Mouse (Mus musculus) kidney, postnatal 0 days (tissue): ENCODE measurements around the gene Il4ra. TPM values are rescaled to one million over a fixed set of nuclear protein-coding genes. Genes with fewer than 3 reads are reported as not detected.

Source experiments
- ATAC-seq: fragments of 200-750 bp; cut with Nextera tagmentation; replicated peaks from 2 replicates; pipeline ENCODE4 v1.8.0; 2017; ENCODE audit warnings: low read depth, moderate number of reproducible peaks, moderate TSS enrichment, moderate library complexity; ENCODE audit not compliant: low FRiP score
- DNase-seq: peaks from one replicate; pipeline ENCODE4 v3.0.0-alpha.2; 2016; ENCODE audit warnings: low spot score
- H3K27ac ChIP-seq: fragments of 300-500 bp; sonication (generic); 2 replicates; pipeline ENCODE4 v1.5.1; 2014; ENCODE audit warnings: mild to moderate bottlenecking
- H3K27me3 ChIP-seq: fragments of 300-500 bp; sonication (generic); 2 replicates; pipeline ENCODE4 v1.6.1; 2014; ENCODE audit warnings: low read length, mixed read lengths; ENCODE audit not compliant: insufficient read depth
- H3K36me3 ChIP-seq: fragments of 300-500 bp; sonication (generic); 2 replicates; pipeline ENCODE4 v1.6.1; 2014; ENCODE audit warnings: low read length, mixed read lengths; ENCODE audit not compliant: insufficient read depth
- H3K4me1 ChIP-seq: fragments of 300-500 bp; sonication (generic); replicated peaks from 2 replicates; pipeline ENCODE4 v1.6.1; 2014; ENCODE audit warnings: antibody characterized with exemption, low read length, mixed read lengths; ENCODE audit not compliant: insufficient read depth
- H3K4me2 ChIP-seq: fragments of 300-500 bp; sonication (generic); 2 replicates; pipeline ENCODE4 v1.6.1; 2014; ENCODE audit warnings: mild to moderate bottlenecking, low read length, moderate library complexity, mixed read lengths
- H3K4me3 ChIP-seq: fragments of 300-500 bp; sonication (generic); replicated peaks from 2 replicates; pipeline ENCODE4 v1.5.1; 2014; ENCODE audit warnings: low read depth, low read length
- H3K9ac ChIP-seq: fragments of 300-500 bp; sonication (generic); 2 replicates; pipeline ENCODE4 v1.6.1; 2014; ENCODE audit warnings: low read depth, low read length
- H3K9me3 ChIP-seq: fragments of 300-500 bp; sonication (generic); replicated peaks from 2 replicates; pipeline ENCODE4 v1.6.1; 2016; ENCODE audit warnings: low read length, inconsistent platforms, mixed read lengths
- CTCF ChIP-seq: IDR thresholded peaks from 2 replicates; pipeline ENCODE4 v1.5.1; 2016; ENCODE audit warnings: antibody characterized with exemption, low read depth, mild to moderate bottlenecking, moderate library complexity
- WGBS: fragments of 180-500 bp; shearing (Covaris S2); extraction: QIAGEN DNeasy Blood & Tissue Kit; methylation state at CpG from one replicate; pipeline ENCODE4 v1.1.7; 2014; 5-methylcytosine and 5-hydroxymethylcytosine counted together
- polyA plus RNA-seq: library from polyadenylated mRNA; unstranded; fragments of >200 nt; fragmentation: Nextera tagmentation; extraction: Ambion mirVana; gene quantifications from 2 replicates; pipeline ENCODE4 v1.2.1, GENCODE M21; 2015

Il4ra gene
- polyA plus RNA-seq, 1 experiment from 2014 or later, result 10.0 TPM

DNA sequence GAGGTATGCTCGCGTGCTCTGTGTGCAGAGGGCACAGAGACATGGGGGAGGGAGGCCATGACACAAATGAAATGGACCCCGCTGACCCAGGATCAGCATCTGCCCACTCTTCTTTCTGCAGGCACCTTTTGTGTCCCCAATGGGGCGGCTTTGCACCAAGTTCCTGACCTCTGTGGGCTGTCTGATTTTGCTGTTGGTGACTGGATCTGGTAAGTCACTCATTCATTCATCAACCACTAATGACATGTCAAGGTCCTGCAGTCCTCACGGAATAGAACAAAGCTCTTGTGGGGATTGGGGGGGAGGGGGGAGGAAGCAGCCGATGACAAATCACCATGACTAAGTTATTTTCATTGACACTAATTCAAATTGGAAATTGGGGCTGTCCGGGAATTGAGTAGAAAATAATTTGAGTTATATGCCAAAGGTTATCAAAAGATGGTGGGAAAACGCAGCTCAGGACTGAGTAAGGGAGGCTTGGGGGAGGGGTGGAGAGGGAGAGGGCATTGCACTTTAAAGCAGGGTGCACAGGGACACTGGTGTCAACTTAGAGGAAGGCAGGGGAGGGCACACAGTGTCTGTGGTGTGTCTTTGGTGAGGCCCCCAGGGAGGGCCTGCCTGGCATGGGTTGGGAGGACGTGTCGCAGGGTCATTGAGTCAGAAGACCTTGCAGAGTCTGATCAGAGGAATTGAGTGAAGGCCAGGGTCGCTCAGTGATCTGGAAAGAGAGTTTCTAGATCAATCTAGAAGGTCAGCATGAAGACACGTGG lies 13.8 kb downstream of the Il4ra start:
- H3K36me3 ChIP-seq, result peaks cover 34% of the 10 kb centered on the region
- H3K4me1 ChIP-seq, result no peaks in the 10 kb centered on the region
- no peak overlapping the region for H3K4me3 ChIP-seq
- H3K4me2 ChIP-seq, result no peak overlapping the region
- DNase-seq (no peak), ATAC-seq (no peak)
- no peaks in the 10 kb centered on the region for H3K27me3 ChIP-seq
- no peak for TF ChIP-seq CTCF
- H3K9ac ChIP-seq, result no peak overlapping the region
- H3K9me3 ChIP-seq, result no peaks in the 10 kb centered on the region
- no peak overlapping the region for H3K27ac ChIP-seq
- 61% methylated on average over 12 of the region's 12 CpGs for WGBS

DNA sequence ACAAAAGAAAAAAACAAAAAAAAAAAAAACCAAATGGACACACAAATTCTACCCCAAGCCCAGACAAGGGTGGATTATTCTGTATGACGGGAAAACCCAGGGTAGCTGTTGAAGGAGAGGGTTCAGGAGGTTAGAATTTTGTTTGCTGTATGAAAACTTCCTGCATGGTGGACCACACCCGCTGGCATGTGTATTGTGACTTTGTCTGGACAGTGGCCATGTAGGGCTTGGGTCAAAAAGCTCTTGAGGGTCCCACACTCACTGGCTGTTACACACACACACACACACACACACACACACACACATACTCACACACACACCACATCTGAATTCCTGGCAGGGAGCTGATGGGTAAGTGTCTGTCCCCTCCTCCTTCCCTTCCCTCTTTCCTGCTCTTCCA lies 14.5 kb downstream of the Il4ra start:
- no peak overlapping the region for H3K9ac ChIP-seq
- ATAC-seq (no peak), DNase-seq (no peak)
- 73% methylated on average over 2 of the region's 2 CpGs for WGBS
- peaks cover 34% of the 10 kb centered on the region for H3K36me3 ChIP-seq
- H3K27me3 ChIP-seq, result no peaks in the 10 kb centered on the region
- no peak for TF ChIP-seq CTCF
- H3K9me3 ChIP-seq, result no peaks in the 10 kb centered on the region
- no peak overlapping the region for H3K4me2 ChIP-seq
- H3K4me1 ChIP-seq, result no peaks in the 10 kb centered on the region
- H3K27ac ChIP-seq, result no peak overlapping the region
- no peak overlapping the region for H3K4me3 ChIP-seq

DNA sequence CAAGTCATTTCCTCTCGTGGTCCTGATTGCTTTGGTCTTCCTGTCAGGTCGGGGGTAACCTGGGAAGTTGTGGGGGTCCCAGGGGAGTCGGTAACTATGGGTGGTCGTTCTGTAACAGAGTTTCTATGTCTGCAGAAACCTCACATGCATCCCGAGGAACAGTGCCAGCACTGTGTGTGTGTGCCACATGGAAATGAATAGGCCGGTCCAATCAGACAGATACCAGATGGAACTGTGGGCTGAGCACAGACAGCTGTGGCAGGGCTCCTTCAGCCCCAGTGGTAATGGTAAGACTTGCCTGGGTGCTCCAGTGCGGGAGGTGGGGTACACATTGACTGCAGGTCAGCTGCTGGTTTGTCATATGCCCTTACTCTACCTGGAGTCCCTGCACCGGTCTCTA lies 17.0 kb downstream of the Il4ra start:
- Histone ChIP-seq H3K9ac (no peak overlapping the region), H3K4me3 (no peak overlapping the region), H3K9me3 (no peaks in the 10 kb centered on the region), H3K27ac (no peak overlapping the region), H3K27me3 (no peaks in the 10 kb centered on the region), H3K4me1 (no peaks in the 10 kb centered on the region), H3K4me2 (no peak overlapping the region), H3K36me3 (peaks cover 43% of the 10 kb centered on the region)
- ATAC-seq, result no peak
- WGBS, result 82% methylated on average over 8 of the region's 8 CpGs
- no peak for DNase-seq
- TF ChIP-seq CTCF, result no peak

DNA sequence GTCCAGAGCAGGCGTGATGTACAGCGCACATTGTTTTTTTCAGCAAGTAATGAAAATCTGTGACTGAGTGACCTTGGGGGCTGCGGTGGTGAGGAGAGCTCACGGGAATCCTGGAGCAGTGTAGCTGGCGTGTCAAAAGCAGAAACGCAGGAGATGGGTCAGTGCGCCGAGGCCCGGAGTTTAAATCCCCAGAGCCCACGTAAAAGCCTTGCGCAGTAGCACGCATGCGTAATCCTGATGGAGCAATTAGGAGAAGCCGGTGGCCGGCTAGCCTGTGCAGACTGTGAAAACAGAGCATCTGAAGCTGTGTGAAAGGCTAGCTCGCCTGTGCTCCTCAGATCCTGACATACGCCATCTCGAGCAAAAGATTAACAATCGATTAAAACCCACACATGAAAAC lies 20.0 kb downstream of the Il4ra start:
- Histone ChIP-seq H3K27me3 (no peaks in the 10 kb centered on the region), H3K4me2 (no peak overlapping the region), H3K4me1 (no peaks in the 10 kb centered on the region), H3K9ac (no peak overlapping the region), H3K36me3 (peaks cover 48% of the 10 kb centered on the region), H3K4me3 (no peak overlapping the region), H3K27ac (no peak overlapping the region), H3K9me3 (no peaks in the 10 kb centered on the region)
- no peak for TF ChIP-seq CTCF
- 78% methylated on average over 19 of the region's 19 CpGs for WGBS
- no peak for ATAC-seq
- no peak for DNase-seq

DNA sequence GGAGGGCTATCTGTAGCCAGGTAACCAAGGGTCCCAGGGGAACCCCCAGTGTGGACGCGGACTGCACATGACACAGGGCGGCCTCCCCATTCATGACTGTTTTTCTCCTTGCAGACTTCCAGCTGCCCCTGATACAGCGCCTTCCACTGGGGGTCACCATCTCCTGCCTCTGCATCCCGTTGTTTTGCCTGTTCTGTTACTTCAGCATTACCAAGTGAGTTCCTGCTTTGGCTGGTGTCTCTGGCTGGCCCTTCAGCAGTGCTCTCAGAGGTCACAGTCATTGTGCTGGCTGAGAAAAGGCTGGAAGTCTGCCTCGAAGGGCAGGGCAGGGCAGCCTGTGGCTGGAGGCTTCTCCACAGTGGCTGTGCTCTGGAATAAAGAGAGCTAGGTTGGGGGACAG lies 20.8 kb downstream of the Il4ra start:
- no peak overlapping the region for H3K4me3 ChIP-seq
- 74% methylated on average over 6 of the region's 6 CpGs for WGBS
- no peak for DNase-seq
- TF ChIP-seq CTCF, result no peak
- H3K27me3 ChIP-seq, result no peaks in the 10 kb centered on the region
- no peak for ATAC-seq
- H3K36me3 ChIP-seq, result peaks cover 41% of the 10 kb centered on the region
- H3K9me3 ChIP-seq, result no peaks in the 10 kb centered on the region
- no peak overlapping the region for H3K4me2 ChIP-seq
- H3K9ac ChIP-seq, result no peak overlapping the region
- no peaks in the 10 kb centered on the region for H3K4me1 ChIP-seq
- H3K27ac ChIP-seq, result no peak overlapping the region

DNA sequence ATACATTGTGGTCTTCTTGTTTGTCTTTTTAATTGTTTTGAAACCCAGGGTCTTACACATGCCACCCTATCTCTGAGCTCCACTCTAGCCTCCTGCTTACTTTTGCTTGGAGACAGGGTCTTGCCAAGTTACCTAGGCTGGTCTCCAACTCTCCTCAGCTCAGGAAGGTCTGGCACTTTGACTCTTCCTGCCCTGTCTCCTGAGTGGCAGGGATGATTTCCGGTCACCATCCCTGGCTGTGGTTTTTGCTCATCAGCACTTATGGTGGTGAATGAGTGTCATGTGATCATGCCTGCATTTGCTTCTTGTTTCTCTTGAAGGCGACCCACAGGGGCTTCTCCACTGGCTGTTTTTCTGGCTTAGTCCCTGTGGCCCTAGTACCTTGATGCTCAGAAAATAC lies 21.9 kb downstream of the Il4ra start:
- Histone ChIP-seq H3K4me1 (no peaks in the 10 kb centered on the region), H3K27me3 (no peaks in the 10 kb centered on the region), H3K4me2 (no peak overlapping the region), H3K4me3 (no peak overlapping the region), H3K9me3 (no peaks in the 10 kb centered on the region), H3K9ac (no peak overlapping the region), H3K27ac (no peak overlapping the region), H3K36me3 (peaks cover 38% of the 10 kb centered on the region)
- WGBS, result 78% methylated on average over 2 of the region's 2 CpGs
- no peak for TF ChIP-seq CTCF
- ATAC-seq (no peak), DNase-seq (no peak)

DNA sequence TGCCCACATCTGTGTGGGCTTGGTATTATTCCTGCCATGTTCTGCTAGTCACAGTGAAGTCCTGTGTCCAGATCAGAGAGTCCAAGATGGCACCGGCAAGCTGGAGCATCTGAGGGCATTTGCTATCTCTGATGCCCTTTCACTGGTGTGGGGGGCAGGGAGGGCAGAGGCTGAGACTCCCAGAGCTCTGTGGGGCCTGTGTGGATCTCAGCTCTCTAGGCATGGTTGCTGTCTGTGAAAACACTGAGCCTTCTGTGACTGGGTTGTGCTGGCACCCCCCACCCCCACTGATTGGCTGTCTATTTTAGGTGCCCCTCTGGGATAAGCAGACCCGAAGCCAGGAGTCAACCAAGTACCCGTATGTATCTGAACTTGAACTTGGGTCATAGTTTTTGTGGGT lies 22.9 kb downstream of the Il4ra start:
- 82% methylated on average over 3 of the region's 3 CpGs for WGBS

More for the DNA sequence above, 22.9 kb downstream of the Il4ra start:
- H3K9me3 ChIP-seq, result no peaks in the 10 kb centered on the region
- no peaks in the 10 kb centered on the region for H3K27me3 ChIP-seq
- H3K4me1 ChIP-seq, result no peaks in the 10 kb centered on the region
- no peak for ATAC-seq
- no peak overlapping the region for H3K4me2 ChIP-seq
- no peak overlapping the region for H3K27ac ChIP-seq
- H3K4me3 ChIP-seq, result no peak overlapping the region
- no peak for DNase-seq
- H3K9ac ChIP-seq, result no peak overlapping the region
- TF ChIP-seq CTCF, result no peak
- H3K36me3 ChIP-seq, result peaks cover 35% of the 10 kb centered on the region
